Mouse (Mus musculus): Measurements from ENCODE around the gene Ddx3y. TPM values are rescaled to one million over a fixed set of nuclear protein-coding genes. Genes with fewer than 3 reads are reported as not detected.
A peak's percentile ranks its signal among the peaks of the same experiment; 100 is the strongest.

The Ddx3y gene
- polyA plus RNA-seq, 1 experiment from 2014 or later = not detected

DNA sequence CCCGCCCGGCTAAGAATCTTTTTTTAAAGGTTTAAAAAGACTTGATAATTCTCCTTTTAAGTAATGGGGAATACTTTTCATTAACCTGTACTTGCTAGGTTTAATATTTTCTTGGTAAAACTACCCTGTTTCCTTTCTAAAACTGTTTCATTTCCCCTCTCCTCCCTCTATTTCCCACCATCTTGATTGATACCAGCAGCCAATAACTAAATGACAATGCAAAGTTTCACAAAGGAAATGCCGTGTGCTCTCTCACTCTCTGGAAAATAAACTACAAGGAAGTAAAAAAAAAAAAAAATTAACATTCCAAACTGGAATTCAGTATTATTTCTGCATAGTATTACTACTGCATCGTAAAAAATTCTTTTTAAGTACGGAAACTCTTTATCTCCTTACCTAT, 42.0 kb downstream of the Ddx3y start:
- Histone ChIP-seq H3K9ac (ENCODE audit: low read length) (no peak overlapping the region), H3K36me3 (ENCODE audit: control insufficient read depth, insufficient read depth, low read length) (no peaks in the 10 kb centered on the region), H3K4me3 (ENCODE audit: low read depth, low read length) (peak overlapping the region; percentile 41; the same call in 1 of the 2 replicates), H3K9me3 (ENCODE audit: control insufficient read depth, low read length) (no peaks in the 10 kb centered on the region), H3K27ac (replicated peaks) (no peak overlapping the region), H3K4me1 (replicated peaks; ENCODE audit: control insufficient read depth, insufficient read depth) (no peaks in the 10 kb centered on the region), H3K4me2 (replicated peaks; ENCODE audit: low read depth) (peak overlapping the region; percentile 37), H3K27me3 (ENCODE audit: control insufficient read depth, insufficient read depth, low read length) (no peaks in the 10 kb centered on the region)
- ATAC-seq (ENCODE audit: low FRiP score, low TSS enrichment) = no peak
- TF ChIP-seq CTCF (IDR thresholded peaks at IDR 0.05; ENCODE audit: low read depth) (no peak), EP300 (optimal IDR thresholded peaks at IDR 0.05) (no peak)
- no peak for DNase-seq (ENCODE audit: low spot score)
- WGBS = 45% methylated on average over 5 of the region's 5 CpGs

DNA sequence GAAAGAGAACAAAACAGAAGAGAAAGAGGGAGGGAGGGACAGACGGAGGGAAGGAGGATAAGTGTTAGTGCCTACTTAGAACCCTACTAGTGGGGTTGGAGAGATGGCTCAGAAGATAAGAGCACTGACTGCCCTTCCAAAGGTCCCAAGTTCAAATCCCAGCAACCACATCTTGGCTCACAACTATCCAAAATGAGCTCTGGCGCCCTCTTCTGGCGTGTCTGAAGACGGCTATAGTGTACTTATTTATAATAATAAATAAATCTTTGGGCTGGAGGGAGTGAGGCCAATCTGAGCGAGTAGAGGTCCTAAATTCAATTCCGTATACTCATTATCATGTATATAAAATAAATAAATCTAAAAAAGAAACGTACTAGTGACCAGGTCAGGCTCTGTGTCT, 66.4 kb downstream of the Ddx3y start:
- no peaks in the 10 kb centered on the region for H3K4me1 ChIP-seq (replicated peaks; ENCODE audit: control insufficient read depth, insufficient read depth)
- no peak overlapping the region for H3K4me2 ChIP-seq (replicated peaks; ENCODE audit: low read depth)
- no peaks in the 10 kb centered on the region for H3K36me3 ChIP-seq (ENCODE audit: control insufficient read depth, insufficient read depth, low read length)
- WGBS = 79% methylated on average over 6 of the region's 7 CpGs
- H3K27me3 ChIP-seq (ENCODE audit: control insufficient read depth, insufficient read depth, low read length) = no peaks in the 10 kb centered on the region
- H3K27ac ChIP-seq (replicated peaks) = no peak overlapping the region
- no peak overlapping the region for H3K4me3 ChIP-seq (ENCODE audit: low read depth, low read length)
- H3K9ac ChIP-seq (ENCODE audit: low read length) = no peak overlapping the region
- no peak for TF ChIP-seq CTCF (IDR thresholded peaks at IDR 0.05; ENCODE audit: low read depth)
- TF ChIP-seq EP300 (optimal IDR thresholded peaks at IDR 0.05) = no peak
- DNase-seq (ENCODE audit: low spot score) = no peak
- H3K9me3 ChIP-seq (ENCODE audit: control insufficient read depth, low read length) = no peaks in the 10 kb centered on the region
- no peak for ATAC-seq (ENCODE audit: low FRiP score, low TSS enrichment)

Other genes starting within 250 kb of the Ddx3y start
- gene Uty, start 40.9 kb downstream of the Ddx3y start, polyA plus RNA-seq (2015; fragmentation: Nextera tagmentation; extraction: Ambion mirVana) = not detected in 2 replicates
- gene Usp9y, start 173.2 kb upstream of the Ddx3y start, polyA plus RNA-seq (2015; fragmentation: Nextera tagmentation; extraction: Ambion mirVana) = not detected in 2 replicates